Mouse (Mus musculus) MEL (cell line): ENCODE data around the gene Tmem132d.

Experiments used
- BHLHE40 ChIP-seq: IDR thresholded peaks from 2 replicates; pipeline ENCODE4 v1.6.1; 2012; ENCODE audit warnings: low read depth, mild to moderate bottlenecking, inconsistent platforms, low read length, improper control_type of control experiment, borderline replicate concordance
- CTCF ChIP-seq, 3 experiments: IDR thresholded peaks in 2 of 3; conservative IDR thresholded peaks in 1 of 3; 2 replicates each; pipeline ENCODE4 v1.5.1; 2011 to 2012; ENCODE audit warnings: low read length in 3 of 3, low read depth in 2 of 3, mild to moderate bottlenecking in 2 of 3, improper control_type of control experiment in 1 of 3, inconsistent platforms in 1 of 3, mixed read lengths in 1 of 3, moderate library complexity in 1 of 3; ENCODE audit not compliant: control insufficient read depth in 1 of 3, insufficient read depth in 1 of 3, poor library complexity in 1 of 3, severe bottlenecking in 1 of 3
- ELF1 ChIP-seq: IDR thresholded peaks from 2 replicates; pipeline ENCODE4 v1.6.1; 2014; ENCODE audit warnings: low read depth, mild to moderate bottlenecking, inconsistent platforms, low read length, improper control_type of control experiment, moderate library complexity
- EP300 ChIP-seq, 2 experiments: IDR thresholded peaks; 2 replicates each; pipeline ENCODE4 v1.6.1; 2011; ENCODE audit warnings: improper control_type of control experiment in 2 of 2, low read length in 2 of 2, low read depth in 1 of 2, mild to moderate bottlenecking in 1 of 2
- GATA1 ChIP-seq: IDR thresholded peaks from 2 replicates; pipeline ENCODE4 v1.6.1; 2011; ENCODE audit warnings: low read depth, low read length, improper control_type of control experiment
- MAFK ChIP-seq: IDR thresholded peaks from 2 replicates; pipeline ENCODE4 v1.6.1; 2011; ENCODE audit warnings: low read depth, mild to moderate bottlenecking, low read length, improper control_type of control experiment, borderline replicate concordance
- MAZ ChIP-seq: IDR thresholded peaks from 2 replicates; pipeline ENCODE4 v1.6.1; 2012; ENCODE audit warnings: low read depth, mild to moderate bottlenecking, inconsistent platforms, low read length, improper control_type of control experiment
- MEF2A ChIP-seq: IDR thresholded peaks from 2 replicates; pipeline ENCODE4 v1.6.1; 2014; ENCODE audit warnings: low read depth, mild to moderate bottlenecking, inconsistent platforms, low read length, improper control_type of control experiment; ENCODE audit not compliant: poor library complexity, insufficient replicate concordance, severe bottlenecking; ENCODE audit errors: extremely low read depth
- MXI1 ChIP-seq: IDR thresholded peaks from 2 replicates; pipeline ENCODE4 v1.6.1; 2011; ENCODE audit warnings: mild to moderate bottlenecking, low read depth, low read length, improper control_type of control experiment
- MYC ChIP-seq: IDR thresholded peaks from 2 replicates; pipeline ENCODE4 v1.6.1; 2011; ENCODE audit warnings: low read depth, mild to moderate bottlenecking, low read length, improper control_type of control experiment, moderate library complexity
- POLR2AphosphoS2 ChIP-seq: IDR thresholded peaks from 2 replicates; pipeline ENCODE4 v1.6.1; 2011; ENCODE audit warnings: low read length, improper control_type of control experiment
- SMC3 ChIP-seq: IDR thresholded peaks from 2 replicates; pipeline ENCODE4 v1.6.1; 2011; ENCODE audit warnings: low read depth, low read length, improper control_type of control experiment
- TCF12 ChIP-seq: IDR thresholded peaks from 2 replicates; pipeline ENCODE4 v1.6.1; 2014; ENCODE audit warnings: low read depth, mild to moderate bottlenecking, inconsistent platforms, low read length, improper control_type of control experiment, moderate library complexity
- USF2 ChIP-seq, 2 experiments: IDR thresholded peaks; 2 replicates each; pipeline ENCODE4 v1.6.1; 2011 to 2012; ENCODE audit warnings: improper control_type of control experiment in 2 of 2, low read length in 2 of 2, borderline replicate concordance in 1 of 2, inconsistent platforms in 1 of 2, low read depth in 1 of 2, mild to moderate bottlenecking in 1 of 2; ENCODE audit not compliant: insufficient read depth in 1 of 2

- TF ChIP-seq MAFK = no peak
- no peak for TF ChIP-seq MXI1
- TF ChIP-seq CTCF (IDR thresholded peaks at IDR 0.05 in 2 of 3, conservative IDR thresholded peaks at IDR 0.05 in 1 of 3; ENCODE audit: control insufficient read depth in 1 of 3, insufficient read depth in 1 of 3, low read depth in 2 of 3, low read length in 3 of 3, poor library complexity in 1 of 3, severe bottlenecking in 1 of 3) = no peak
- no peak for TF ChIP-seq MEF2A
- TF ChIP-seq POLR2AphosphoS2 = no peak
- no peak for TF ChIP-seq USF2 (IDR thresholded peaks at IDR 0.05; ENCODE audit: borderline replicate concordance in 1 of 2, insufficient read depth in 1 of 2, low read depth in 1 of 2, low read length in 2 of 2)
- no peak for TF ChIP-seq GATA1
- no peak for TF ChIP-seq SMC3
- TF ChIP-seq MYC = no peak
- no peak for TF ChIP-seq TCF12
- no peak for TF ChIP-seq MAZ
- TF ChIP-seq ELF1 = no peak
- no peak for TF ChIP-seq BHLHE40
- no peak for TF ChIP-seq EP300 (IDR thresholded peaks at IDR 0.05; ENCODE audit: low read depth in 1 of 2, low read length in 2 of 2)
Measured at GRCm38 (mm10) chr5:128075456-128075855, 357.4 kb downstream of the Tmem132d start.
